Mouse (Mus musculus) regulatory T cell (primary cell): ENCODE data around the gene Zmynd8.

Experiments used
- in situ Hi-C: fragments of 300-600 bp; cut with MboI, MseI; formaldehyde crosslinking; loops from one replicate; pipeline ENCODE4 v1.15.1; 2025; ENCODE audit warnings: high pct_unique_total_duplicates

Gene Zmynd8

DNA sequence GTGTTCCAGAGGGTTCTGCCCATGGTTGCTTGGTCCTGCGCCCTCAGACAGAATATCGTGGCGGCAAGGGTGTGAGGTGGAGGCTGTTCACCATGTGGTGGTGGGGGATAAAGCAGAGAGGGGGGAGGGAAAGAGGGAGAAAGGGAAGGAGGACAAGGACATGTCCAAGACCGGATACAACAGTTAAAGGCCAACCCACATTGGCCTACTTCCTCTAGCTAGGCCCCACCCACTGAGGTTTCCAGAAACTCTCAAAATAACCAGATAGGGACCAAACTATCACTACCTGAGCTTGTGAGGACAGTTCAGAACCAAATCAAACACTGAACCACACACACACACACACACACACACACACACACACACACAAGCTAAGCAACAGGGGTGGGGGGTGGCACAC is 146.1 kb downstream of the Zmynd8 start:
- in situ Hi-C loops: no loop called here

DNA sequence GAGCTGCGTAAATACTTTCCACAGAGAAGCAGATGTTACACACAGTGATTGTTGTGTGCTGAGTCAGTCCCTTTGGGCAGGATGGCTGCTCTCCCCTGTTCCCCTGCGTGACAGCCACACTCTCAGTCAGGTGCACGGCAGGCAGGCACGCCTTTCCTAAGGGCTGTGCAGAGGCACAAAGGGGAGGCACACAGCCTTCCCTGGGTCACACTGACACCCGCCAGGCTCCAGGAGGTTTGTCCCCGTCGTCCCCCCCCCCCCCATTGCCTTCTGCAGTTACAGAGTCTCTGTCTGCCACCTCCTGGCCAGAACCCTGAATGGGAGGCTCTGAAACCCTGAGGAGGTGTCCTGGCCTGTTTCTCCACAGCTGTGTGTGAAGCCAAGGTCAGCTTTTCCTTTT is 147.7 kb downstream of the Zmynd8 start:
- in situ Hi-C loops: no loop called here

DNA sequence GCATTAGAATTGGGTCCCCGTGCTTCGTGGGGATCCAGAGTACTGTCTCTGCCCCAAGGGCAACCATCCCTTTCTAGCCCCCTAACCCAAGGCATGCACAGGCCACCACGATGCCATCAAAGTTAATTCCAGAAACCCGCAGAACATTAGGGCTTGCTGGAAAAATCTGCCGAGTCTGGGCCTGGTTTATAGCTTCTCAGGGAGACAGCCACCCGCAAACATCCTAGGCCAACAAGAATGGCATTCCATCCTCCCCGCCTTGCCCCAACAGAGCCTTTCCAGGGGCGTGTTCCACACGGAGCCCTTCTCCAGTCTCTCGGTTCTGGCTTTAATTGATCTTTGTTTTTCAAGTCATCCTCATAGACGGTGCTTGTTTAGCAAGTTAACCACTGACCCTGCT is 150.4 kb downstream of the Zmynd8 start:
- in situ Hi-C loops: no loop called here

DNA sequence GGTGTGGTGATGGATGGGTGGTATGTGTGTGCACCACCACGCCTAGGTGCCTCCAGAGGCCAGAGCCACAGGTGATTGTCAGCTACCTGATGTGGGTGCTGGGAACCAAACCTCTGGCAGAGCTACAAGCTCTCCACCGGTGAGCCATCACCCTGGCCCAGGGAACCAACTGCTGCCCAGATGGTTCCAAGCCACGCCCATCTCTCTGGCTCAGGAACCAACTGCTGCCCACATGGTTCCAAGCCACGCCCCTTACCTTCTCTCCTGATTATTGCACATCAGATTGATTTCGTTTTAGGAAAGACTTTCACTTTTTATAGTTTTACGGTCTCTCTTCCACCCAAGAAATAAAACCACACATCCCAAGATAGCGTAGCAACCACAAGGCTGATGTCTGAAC is 150.8 kb downstream of the Zmynd8 start:
- in situ Hi-C loops: no loop called here

DNA sequence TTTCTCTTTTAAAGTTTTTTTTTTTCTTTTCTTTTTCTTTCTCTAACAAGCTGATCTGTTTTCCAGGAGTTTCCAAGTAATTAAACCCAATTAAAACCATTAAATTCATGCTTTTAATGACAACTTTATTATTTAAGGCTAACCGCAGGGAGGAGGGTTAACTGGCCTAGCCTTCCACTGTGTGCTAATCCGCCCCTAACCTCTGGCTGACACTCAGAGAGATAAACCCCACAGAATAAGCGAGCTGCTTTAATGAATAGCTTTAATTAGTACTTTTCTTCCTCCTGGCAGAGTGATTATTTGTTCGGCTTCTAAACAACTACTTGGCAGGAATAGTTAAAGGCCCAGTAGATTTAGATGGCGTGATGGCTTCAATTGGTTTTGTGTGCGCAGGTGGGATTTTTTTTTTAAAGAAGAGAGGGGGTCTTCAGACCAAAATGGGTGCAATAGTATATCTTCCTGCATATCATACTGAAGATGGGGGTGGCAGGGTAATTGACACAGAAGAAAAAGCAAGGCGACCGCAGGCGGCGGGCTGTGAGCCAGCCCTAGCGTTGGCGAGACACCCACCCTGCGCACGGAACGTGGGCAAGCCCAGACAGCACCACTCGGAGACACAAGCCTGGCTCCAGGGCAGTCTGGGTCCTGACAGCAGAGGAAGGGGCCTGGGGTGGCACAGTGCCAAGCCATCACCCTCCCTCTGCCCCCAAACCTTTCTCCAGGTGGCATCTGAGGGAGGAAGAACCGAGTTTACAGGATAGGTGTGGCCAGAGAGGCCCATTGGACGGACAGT is 153.3 kb downstream of the Zmynd8 start:
- in situ Hi-C loops: no loop called here

DNA sequence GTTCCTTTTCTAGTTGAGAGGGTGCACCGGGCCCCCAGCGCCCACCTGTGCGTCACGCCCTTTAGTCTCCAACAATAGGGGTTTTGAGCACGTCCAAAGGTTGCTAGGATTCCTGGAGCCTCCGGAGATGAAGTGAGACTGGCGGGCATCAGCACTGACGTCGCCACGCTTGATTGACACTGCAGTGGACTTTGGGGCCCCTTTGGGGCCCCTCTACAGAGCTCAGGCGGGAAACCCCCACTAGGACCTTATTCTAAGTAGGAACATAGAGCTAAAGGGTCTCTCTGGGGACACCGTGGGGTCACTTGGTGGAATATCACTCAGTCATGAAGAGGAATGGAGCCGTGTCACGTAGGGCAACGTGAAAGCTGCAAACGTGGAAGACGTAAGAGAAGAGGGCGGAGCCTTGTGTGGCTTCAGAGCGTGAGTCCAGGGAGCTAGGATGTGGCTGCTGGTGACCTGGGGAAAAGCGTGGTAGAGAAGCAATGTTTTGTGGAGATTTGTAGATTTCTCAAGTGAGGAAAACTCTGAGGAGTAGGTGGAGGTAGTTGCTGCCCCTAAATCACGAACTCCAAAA is 156.5 kb downstream of the Zmynd8 start:
- in situ Hi-C loops: no loop called here

DNA sequence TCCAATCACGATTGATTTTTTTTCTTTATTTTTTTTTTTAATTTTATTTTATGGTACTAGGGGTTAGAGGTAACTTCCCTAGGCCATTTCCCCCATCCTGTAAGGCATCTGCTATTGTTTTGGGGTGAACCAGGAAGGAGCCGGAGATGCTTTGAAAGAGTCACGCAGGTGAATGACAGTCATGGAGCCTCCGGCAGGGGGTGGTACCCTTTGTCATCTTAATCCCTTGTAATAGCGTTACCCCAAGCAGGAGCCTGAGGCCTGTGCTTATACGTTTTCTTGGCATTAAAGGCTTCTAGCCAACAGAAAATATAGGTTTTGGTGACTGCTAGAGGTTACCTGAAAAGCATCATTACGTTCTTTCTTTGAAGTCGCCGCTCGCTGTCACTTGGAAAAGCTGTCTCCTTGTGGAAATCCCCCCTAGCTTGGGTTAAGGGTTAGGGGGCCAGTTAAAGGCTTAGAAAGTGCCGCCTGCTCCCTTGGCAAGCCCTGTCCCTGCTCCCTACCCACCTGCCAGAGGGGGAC is 157.2 kb downstream of the Zmynd8 start:
- in situ Hi-C loops: no loop called here

DNA sequence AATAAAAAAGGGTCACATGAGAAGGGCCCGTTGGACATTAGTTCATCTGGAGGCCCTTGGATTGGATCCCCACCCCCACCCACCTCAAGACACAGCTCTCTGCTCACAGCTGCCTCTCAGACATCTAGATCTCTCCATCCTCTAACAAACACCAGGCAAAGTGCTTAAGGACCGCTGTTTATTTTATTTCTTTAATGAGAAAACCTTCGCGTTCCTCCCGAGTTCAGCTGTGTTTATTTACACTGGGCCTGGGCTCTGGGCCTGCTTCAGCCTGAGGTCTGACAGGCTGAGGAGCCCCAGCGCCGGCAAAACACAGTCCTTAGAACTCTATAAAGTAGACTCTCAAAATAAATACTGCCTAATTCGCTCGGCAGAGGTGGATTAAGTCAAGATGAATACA is 157.8 kb downstream of the Zmynd8 start:
- in situ Hi-C loops: no loop called here

DNA sequence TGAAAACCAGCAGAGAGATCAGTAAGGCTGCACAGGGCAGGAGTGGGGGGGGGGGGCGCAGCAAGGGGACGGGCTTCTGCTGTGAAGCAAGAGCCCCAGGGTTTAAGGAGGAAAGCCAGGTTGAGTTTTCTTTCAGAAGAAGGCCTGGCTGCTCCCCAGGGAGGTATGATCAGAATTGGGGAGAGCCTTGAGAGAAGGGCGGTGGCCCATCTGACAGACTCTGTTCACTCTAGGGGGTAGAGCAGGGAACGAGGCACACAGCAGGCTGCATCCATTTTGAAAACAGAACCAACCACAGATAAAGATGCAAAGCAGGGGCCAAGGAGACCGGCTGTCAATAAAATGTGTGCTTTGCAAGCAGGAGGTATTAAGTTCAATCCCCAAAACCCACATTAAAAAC is 158.4 kb downstream of the Zmynd8 start:
- in situ Hi-C loops: no loop called here

DNA sequence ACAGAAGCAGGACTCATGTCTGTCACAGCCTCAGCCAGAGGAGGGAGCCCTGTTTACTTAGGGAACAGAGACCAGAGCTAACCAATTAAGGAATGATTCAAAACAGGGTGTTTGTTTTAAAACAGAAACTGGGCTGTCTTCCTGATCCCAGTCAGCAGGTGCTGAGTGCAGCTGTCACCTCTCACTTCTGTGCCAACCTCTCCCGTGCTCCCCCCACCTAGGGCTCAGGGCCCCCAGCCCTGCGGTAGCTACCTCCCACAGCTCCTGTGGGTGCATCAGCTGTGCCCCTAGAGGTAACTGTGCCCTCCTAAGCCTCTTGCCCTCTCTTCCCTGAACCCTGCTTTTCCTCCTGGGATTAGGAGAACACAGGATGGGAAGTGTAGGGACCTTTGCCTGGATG is 162.5 kb downstream of the Zmynd8 start:
- in situ Hi-C loops: no loop called here
